Comparison of ENCODE assay signal across 7 mouse cellular contexts in genomic region chr8:108690576-108691455, GRCm38 (mm10).
A peak's percentile ranks its signal among the peaks of the same experiment; 100 is the strongest.
DNase-seq lines count a peak whose midpoint lies in the region; ATAC-seq lines count a peak whose summit lies in the region.

No protein-coding gene starts in this region.

- 15% methylated on average over 14 of the region's 14 CpGs for WGBS in lung, embryonic 15.5 days
- 25% methylated on average over 14 of the region's 14 CpGs for WGBS in embryonic facial prominence, embryonic 15.5 days
- 22% methylated on average over 14 of the region's 14 CpGs for WGBS in hindbrain, embryonic 16.5 days
- 30% methylated on average over 14 of the region's 14 CpGs for WGBS in midbrain, embryonic 12.5 days

- H3K36me3 ChIP-seq in lung, embryonic 15.5 days = no peaks in the 10 kb centered on the region
- no peaks in the 10 kb centered on the region for H3K36me3 ChIP-seq in embryonic facial prominence, embryonic 15.5 days
- no peaks in the 10 kb centered on the region for H3K36me3 ChIP-seq in hindbrain, embryonic 16.5 days (ENCODE audit: control insufficient read depth, insufficient read depth, low read length)
- H3K36me3 ChIP-seq in midbrain, embryonic 12.5 days = no peaks in the 10 kb centered on the region

- H3K9ac ChIP-seq in lung, embryonic 15.5 days = no peak overlapping the region
- no peak overlapping the region for H3K9ac ChIP-seq in embryonic facial prominence, embryonic 15.5 days
- H3K9ac ChIP-seq in hindbrain, embryonic 16.5 days (ENCODE audit: low read depth, low read length) = no peak overlapping the region
- no peak overlapping the region for H3K9ac ChIP-seq in midbrain, embryonic 12.5 days (replicated peaks)

- H3K4me3 ChIP-seq in lung, embryonic 15.5 days = peak overlapping the region; percentile 29; the same call in 1 of the 2 replicates
- H3K4me3 ChIP-seq in embryonic facial prominence, embryonic 15.5 days (replicated peaks) = no peak overlapping the region
- H3K4me3 ChIP-seq in hindbrain, embryonic 16.5 days (ENCODE audit: low read length) = no peak overlapping the region
- no peak overlapping the region; the same call in 1 of the 2 replicates for H3K4me3 ChIP-seq in midbrain, embryonic 12.5 days

- peak overlapping the region; percentile 64 for H3K4me2 ChIP-seq in lung, embryonic 15.5 days
- H3K4me2 ChIP-seq in embryonic facial prominence, embryonic 15.5 days (replicated peaks) = peak overlapping the region; percentile 52
- H3K4me2 ChIP-seq in hindbrain, embryonic 16.5 days (ENCODE audit: low read length) = peak overlapping the region; percentile 48
- peak overlapping the region; percentile 52 for H3K4me2 ChIP-seq in midbrain, embryonic 12.5 days (replicated peaks)

- H3K9me3 ChIP-seq in lung, embryonic 15.5 days = no peaks in the 10 kb centered on the region
- no peaks in the 10 kb centered on the region for H3K9me3 ChIP-seq in embryonic facial prominence, embryonic 15.5 days (replicated peaks)
- H3K9me3 ChIP-seq in hindbrain, embryonic 16.5 days (ENCODE audit: control insufficient read depth, low read length) = no peaks in the 10 kb centered on the region
- H3K9me3 ChIP-seq in midbrain, embryonic 12.5 days = no peaks in the 10 kb centered on the region

- peaks cover 37% of the 10 kb centered on the region for H3K4me1 ChIP-seq in lung, embryonic 15.5 days
- H3K4me1 ChIP-seq in embryonic facial prominence, embryonic 15.5 days = peaks cover 24% of the 10 kb centered on the region
- H3K4me1 ChIP-seq in hindbrain, embryonic 16.5 days (ENCODE audit: control insufficient read depth, insufficient read depth, low read depth, low read length) = peaks cover 15% of the 10 kb centered on the region
- peaks cover 29% of the 10 kb centered on the region for H3K4me1 ChIP-seq in midbrain, embryonic 12.5 days

- H3K27me3 ChIP-seq in lung, embryonic 15.5 days = peaks cover 13% of the 10 kb centered on the region
- H3K27me3 ChIP-seq in embryonic facial prominence, embryonic 15.5 days = peaks cover 16% of the 10 kb centered on the region
- peaks cover 16% of the 10 kb centered on the region for H3K27me3 ChIP-seq in hindbrain, embryonic 16.5 days (replicated peaks; ENCODE audit: control insufficient read depth, insufficient read depth, low read length)
- peaks cover 46% of the 10 kb centered on the region for H3K27me3 ChIP-seq in midbrain, embryonic 12.5 days

- no peak overlapping the region for H3K27ac ChIP-seq in lung, embryonic 15.5 days
- no peak overlapping the region for H3K27ac ChIP-seq in embryonic facial prominence, embryonic 15.5 days (replicated peaks)
- H3K27ac ChIP-seq in hindbrain, embryonic 16.5 days (ENCODE audit: low read depth, low read length) = peak overlapping the region; percentile 48
- peak overlapping the region; percentile 57 for H3K27ac ChIP-seq in midbrain, embryonic 12.5 days (replicated peaks)

- no peak for ATAC-seq in lung, embryonic 15.5 days (ENCODE audit: borderline replicate concordance, extremely low read depth, low FRiP score, low TSS enrichment)
- no peak for ATAC-seq in embryonic facial prominence, embryonic 15.5 days (ENCODE audit: insufficient number of reproducible peaks, low FRiP score, low TSS enrichment, low read depth)
- ATAC-seq in hindbrain, embryonic 16.5 days = peak; percentile 67
- ATAC-seq in midbrain, embryonic 12.5 days (ENCODE audit: low FRiP score, low read depth) = no peak

- no peak for DNase-seq in lung, postnatal 36 days
- no peak for DNase-seq in layer of hippocampus, adult 8-10 months (ENCODE audit: low spot score in 2 of 2)
- no peak for DNase-seq in cerebellum, postnatal 4 days (ENCODE audit: low spot score in 2 of 2)

Comparison
In these comparisons a context has a peak if more than half of its experiments do, and no peak if none do; other contexts are left out.
1. H3K27ac ChIP-seq: peak in hindbrain, embryonic 16.5 days (single experiment) and midbrain, embryonic 12.5 days (single experiment); none in lung, embryonic 15.5 days (single experiment) and embryonic facial prominence, embryonic 15.5 days (single experiment).
2. Peak in every context shown above with its lines, with median percentiles within 50 percentile points of each other: H3K4me2 ChIP-seq.